Mouse (Mus musculus) lung, embryonic 15.5 days (tissue): ENCODE data around the gene Adad2. TPM values are rescaled to one million over a fixed set of nuclear protein-coding genes. Genes with fewer than 3 reads are reported as not detected.

Source experiments
- ATAC-seq: fragments of 200-750 bp; cut with Nextera tagmentation; 2 replicates; pipeline ENCODE4 v1.8.0; 2017; ENCODE audit warnings: moderate number of reproducible peaks, borderline replicate concordance; ENCODE audit not compliant: low FRiP score, low TSS enrichment; ENCODE audit errors: extremely low read depth
- H3K27ac ChIP-seq: fragments of 300-500 bp; sonication (generic); 2 replicates; pipeline ENCODE4 v1.5.1; 2015; ENCODE audit warnings: moderate library complexity, mild to moderate bottlenecking, inconsistent platforms
- H3K27me3 ChIP-seq: fragments of 300-500 bp; sonication (generic); 2 replicates; pipeline ENCODE4 v1.6.1; 2015; ENCODE audit warnings: inconsistent platforms
- H3K36me3 ChIP-seq: fragments of 300-500 bp; sonication (generic); 2 replicates; pipeline ENCODE4 v1.6.1; 2015; ENCODE audit warnings: inconsistent platforms
- H3K4me1 ChIP-seq: fragments of 300-500 bp; sonication (generic); 2 replicates; pipeline ENCODE4 v1.6.1; 2015; ENCODE audit warnings: inconsistent platforms
- H3K4me2 ChIP-seq: fragments of 300-500 bp; sonication (generic); 2 replicates; pipeline ENCODE4 v1.6.1; 2015; ENCODE audit warnings: inconsistent platforms, mild to moderate bottlenecking, moderate library complexity
- H3K4me3 ChIP-seq: fragments of 300-500 bp; sonication (generic); 2 replicates; pipeline ENCODE4 v1.5.1; 2015; ENCODE audit warnings: mild to moderate bottlenecking, inconsistent platforms
- H3K9ac ChIP-seq: fragments of 300-500 bp; sonication (generic); 2 replicates; pipeline ENCODE4 v1.6.1; 2015; ENCODE audit warnings: inconsistent platforms
- H3K9me3 ChIP-seq: fragments of 300-500 bp; sonication (generic); 2 replicates; pipeline ENCODE4 v1.6.1; 2016; ENCODE audit warnings: inconsistent platforms
- WGBS: fragments of 180-500 bp; shearing (Covaris S2); methylation state at CpG from one replicate; pipeline ENCODE4 v1.1.7; 2015; 5-methylcytosine and 5-hydroxymethylcytosine counted together
- polyA plus RNA-seq: library from polyadenylated mRNA; unstranded; fragments of >200 nt; fragmentation: Nextera tagmentation; extraction: Ambion mirVana; gene quantifications from 2 replicates; pipeline ENCODE4 v1.2.1, GENCODE M21; 2015

Adad2 gene
- polyA plus RNA-seq, 1 experiment from 2014 or later = not detected

GRCm38 (mm10) chr8:119630841-119631240 lies 18.3 kb downstream of the Adad2 start:
- H3K9me3 ChIP-seq = no peaks in the 10 kb centered on the region
- peaks cover 46% of the 10 kb centered on the region for H3K27me3 ChIP-seq
- no peak overlapping the region for H3K9ac ChIP-seq
- H3K4me1 ChIP-seq = peaks cover 6% of the 10 kb centered on the region; the same call in 1 of the 2 replicates
- no peak overlapping the region for H3K4me2 ChIP-seq
- H3K4me3 ChIP-seq = no peak overlapping the region
- no peak overlapping the region for H3K27ac ChIP-seq
- WGBS = 55% methylated on average over 3 of the region's 3 CpGs
- H3K36me3 ChIP-seq = no peaks in the 10 kb centered on the region
- ATAC-seq = no peak

- Histone ChIP-seq H3K9ac (no peak overlapping the region), H3K4me2 (no peak overlapping the region), H3K9me3 (no peaks in the 10 kb centered on the region), H3K36me3 (no peaks in the 10 kb centered on the region), H3K4me1 (peaks cover 6% of the 10 kb centered on the region; the same call in 1 of the 2 replicates), H3K4me3 (no peak overlapping the region), H3K27me3 (peaks cover 52% of the 10 kb centered on the region), H3K27ac (no peak overlapping the region)
- ATAC-seq = no peak
- WGBS = 78% methylated on average over 9 of the region's 9 CpGs
Observed at GRCm38 (mm10) chr8:119632246-119632645, 19.7 kb downstream of the Adad2 start.

- Histone ChIP-seq H3K27ac (no peak overlapping the region), H3K4me3 (no peak overlapping the region), H3K4me2 (no peak overlapping the region), H3K9me3 (no peaks in the 10 kb centered on the region), H3K4me1 (peaks cover 6% of the 10 kb centered on the region; the same call in 1 of the 2 replicates), H3K27me3 (peaks cover 52% of the 10 kb centered on the region), H3K36me3 (no peaks in the 10 kb centered on the region), H3K9ac (no peak overlapping the region)
- WGBS = 43% methylated on average over 29 of the region's 29 CpGs
- no peak for ATAC-seq
Observed at GRCm38 (mm10) chr8:119632909-119633308, 20.4 kb downstream of the Adad2 start.

- no peak overlapping the region; the same call in 1 of the 2 replicates for H3K4me2 ChIP-seq
- 22% methylated on average over 14 of the region's 14 CpGs for WGBS
- ATAC-seq = no peak
Observed at GRCm38 (mm10) chr8:119634616-119635336, 22.2 kb downstream of the Adad2 start.

GRCm38 (mm10) chr8:119635378-119635777 lies 22.8 kb downstream of the Adad2 start, which contains the start of gene Kcng4:
Gene Kcng4 (minus strand): TSS chr8:119635680.
- Histone ChIP-seq H3K4me3 (no peak within 1 kb of the TSS), H3K27ac (no peak within 1 kb of the TSS), H3K4me1 (peaks cover 6% of the 10 kb centered on the region; the same call in 1 of the 2 replicates), H3K36me3 (no peaks in the 10 kb centered on the region), H3K9me3 (no peaks in the 10 kb centered on the region), H3K4me2 (no peak within 1 kb of the TSS; the same call in 1 of the 2 replicates), H3K9ac (no peak within 1 kb of the TSS), H3K27me3 (peaks cover 52% of the 10 kb centered on the region)
- ATAC-seq = peak; percentile 25; the same call in 1 of the 2 replicates
- WGBS = 19% methylated on average over 6 of the region's 6 CpGs

More at GRCm38 (mm10) chr8:119634616-119635336, 22.2 kb downstream of the Adad2 start:
- H3K36me3 ChIP-seq = no peaks in the 10 kb centered on the region
- peaks cover 52% of the 10 kb centered on the region for H3K27me3 ChIP-seq
- no peaks in the 10 kb centered on the region for H3K9me3 ChIP-seq
- H3K4me3 ChIP-seq = no peak overlapping the region
- no peak overlapping the region for H3K27ac ChIP-seq
- H3K4me1 ChIP-seq = peaks cover 6% of the 10 kb centered on the region; the same call in 1 of the 2 replicates
- no peak overlapping the region for H3K9ac ChIP-seq

- peaks cover 6% of the 10 kb centered on the region; the same call in 1 of the 2 replicates for H3K4me1 ChIP-seq
- H3K9ac ChIP-seq = no peak overlapping the region
- 43% methylated on average over 2 of the region's 2 CpGs for WGBS
- H3K9me3 ChIP-seq = no peaks in the 10 kb centered on the region
- no peaks in the 10 kb centered on the region for H3K36me3 ChIP-seq
- H3K4me2 ChIP-seq = no peak overlapping the region; the same call in 1 of the 2 replicates
- no peak overlapping the region for H3K4me3 ChIP-seq
- no peak for ATAC-seq
- no peak overlapping the region for H3K27ac ChIP-seq
- peaks cover 52% of the 10 kb centered on the region for H3K27me3 ChIP-seq
Observed at GRCm38 (mm10) chr8:119635958-119636357, 23.4 kb downstream of the Adad2 start.

GRCm38 (mm10) chr8:119636766-119637165 lies 24.2 kb downstream of the Adad2 start:
- Histone ChIP-seq H3K4me2 (no peak overlapping the region), H3K27ac (no peak overlapping the region), H3K27me3 (peaks cover 44% of the 10 kb centered on the region), H3K36me3 (no peaks in the 10 kb centered on the region), H3K4me1 (peaks cover 6% of the 10 kb centered on the region; the same call in 1 of the 2 replicates), H3K9me3 (no peaks in the 10 kb centered on the region), H3K9ac (no peak overlapping the region), H3K4me3 (no peak overlapping the region)
- 53% methylated on average over 7 of the region's 7 CpGs for WGBS
- ATAC-seq = no peak

GRCm38 (mm10) chr8:119637381-119637780 lies 24.8 kb downstream of the Adad2 start:
- no peak for ATAC-seq
- peaks cover 6% of the 10 kb centered on the region; the same call in 1 of the 2 replicates for H3K4me1 ChIP-seq
- WGBS = 75% methylated on average over 4 of the region's 4 CpGs
- no peak overlapping the region for H3K4me2 ChIP-seq
- H3K9me3 ChIP-seq = no peaks in the 10 kb centered on the region
- H3K36me3 ChIP-seq = no peaks in the 10 kb centered on the region
- H3K9ac ChIP-seq = no peak overlapping the region
- no peak overlapping the region for H3K27ac ChIP-seq
- no peak overlapping the region for H3K4me3 ChIP-seq
- peaks cover 38% of the 10 kb centered on the region for H3K27me3 ChIP-seq

- H3K4me2 ChIP-seq = no peak overlapping the region
- H3K27me3 ChIP-seq = peaks cover 29% of the 10 kb centered on the region
- WGBS = 69% methylated on average over 6 of the region's 6 CpGs
- no peaks in the 10 kb centered on the region for H3K36me3 ChIP-seq
- no peak overlapping the region for H3K27ac ChIP-seq
- no peak for ATAC-seq
- H3K9me3 ChIP-seq = no peaks in the 10 kb centered on the region
- no peak overlapping the region for H3K9ac ChIP-seq
- H3K4me3 ChIP-seq = no peak overlapping the region
- H3K4me1 ChIP-seq = peaks cover 6% of the 10 kb centered on the region; the same call in 1 of the 2 replicates
Observed at GRCm38 (mm10) chr8:119638261-119638660, 25.7 kb downstream of the Adad2 start.

- peaks cover 6% of the 10 kb centered on the region; the same call in 1 of the 2 replicates for H3K4me1 ChIP-seq
- 53% methylated on average over 7 of the region's 7 CpGs for WGBS
- no peaks in the 10 kb centered on the region for H3K9me3 ChIP-seq
- H3K27ac ChIP-seq = no peak overlapping the region
- no peak overlapping the region for H3K9ac ChIP-seq
- H3K27me3 ChIP-seq = peaks cover 14% of the 10 kb centered on the region
- no peak for ATAC-seq
- H3K36me3 ChIP-seq = no peaks in the 10 kb centered on the region
- no peak overlapping the region for H3K4me3 ChIP-seq
- no peak overlapping the region for H3K4me2 ChIP-seq
Observed at GRCm38 (mm10) chr8:119639798-119640197, 27.3 kb downstream of the Adad2 start.

GRCm38 (mm10) chr8:119641058-119641457 lies 28.5 kb downstream of the Adad2 start:
- ATAC-seq = no peak
- Histone ChIP-seq H3K36me3 (no peaks in the 10 kb centered on the region), H3K9ac (no peak overlapping the region), H3K27me3 (peaks cover 4% of the 10 kb centered on the region; the same call in 1 of the 2 replicates), H3K4me2 (no peak overlapping the region), H3K27ac (no peak overlapping the region), H3K4me1 (no peaks in the 10 kb centered on the region), H3K4me3 (no peak overlapping the region), H3K9me3 (no peaks in the 10 kb centered on the region)
- 76% methylated on average over 5 of the region's 5 CpGs for WGBS

GRCm38 (mm10) chr8:119642960-119643359 lies 30.4 kb downstream of the Adad2 start:
- no peaks in the 10 kb centered on the region for H3K36me3 ChIP-seq
- ATAC-seq = no peak
- no peak overlapping the region for H3K27ac ChIP-seq
- 96% methylated on average over 1 of the region's 1 CpGs for WGBS
- no peaks in the 10 kb centered on the region for H3K9me3 ChIP-seq
- H3K4me1 ChIP-seq = no peaks in the 10 kb centered on the region
- H3K4me3 ChIP-seq = no peak overlapping the region
- no peak overlapping the region for H3K4me2 ChIP-seq
- H3K9ac ChIP-seq = no peak overlapping the region
- H3K27me3 ChIP-seq = no peaks in the 10 kb centered on the region
